Mouse (Mus musculus) urinary bladder, postnatal 14 days (tissue): Measurements from ENCODE around the gene Rfx1.

Experiments
- DNase-seq: peaks from one replicate; pipeline ENCODE4 v3.0.0; 2021; ENCODE audit warnings: low spot score

The Rfx1 gene

DNA sequence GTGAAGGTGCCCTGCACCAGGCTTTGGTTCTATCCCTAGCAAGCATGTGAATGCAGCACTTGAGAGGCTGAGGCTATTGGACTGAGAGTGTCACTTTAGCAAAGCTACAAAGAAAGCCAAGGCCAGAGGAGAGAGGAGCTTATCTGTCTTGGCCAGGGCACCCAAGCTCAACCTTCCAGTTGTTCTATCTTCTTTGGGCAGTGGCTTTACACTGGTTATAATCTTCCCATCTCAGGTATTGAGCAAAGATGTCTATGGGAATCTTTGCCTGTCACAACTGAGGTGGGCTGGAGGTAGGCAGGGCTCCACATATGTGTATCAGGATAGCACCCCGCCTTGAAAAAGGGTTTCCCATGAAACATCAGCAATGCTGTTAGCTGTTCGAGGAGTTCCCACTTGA is 6.4 kb upstream of the Rfx1 start:
- no peak for DNase-seq

DNA sequence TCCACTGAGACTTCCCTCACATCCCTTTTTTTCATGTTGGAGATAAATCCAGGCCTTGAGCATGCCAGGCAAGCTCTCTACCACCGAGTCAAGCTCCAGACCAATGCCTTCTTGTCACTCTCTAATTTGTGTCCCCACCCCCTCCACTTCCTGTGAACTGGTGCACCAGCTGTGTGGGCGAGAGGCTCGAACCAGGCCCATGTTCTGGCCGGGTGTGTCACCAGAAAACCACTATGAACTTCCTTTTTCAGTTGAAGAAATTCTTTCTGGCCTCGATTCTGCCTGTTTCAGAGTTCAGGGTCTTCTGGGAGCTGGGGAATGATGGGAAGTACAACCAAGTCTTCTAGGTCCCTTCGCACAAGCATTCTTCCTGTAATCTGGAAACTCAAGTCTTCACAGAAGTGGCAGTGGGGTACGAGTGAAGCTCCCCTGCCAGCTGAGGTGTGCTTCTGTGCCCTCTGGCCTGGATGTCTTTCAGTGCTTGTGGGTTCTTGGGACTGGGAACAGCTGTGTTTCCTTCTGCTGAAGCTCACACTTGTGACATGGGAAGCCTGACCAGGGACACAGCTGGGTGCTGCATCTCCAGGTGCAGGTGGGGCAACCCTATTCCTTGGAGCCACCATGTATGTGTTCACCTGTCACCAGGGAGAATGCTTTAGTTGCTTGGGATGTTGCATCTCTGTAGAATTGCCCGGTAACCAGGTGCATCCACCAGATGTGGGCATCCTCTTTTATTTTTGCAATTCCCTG is 2.6 kb upstream of the Rfx1 start:
- DNase-seq = no peak

DNA sequence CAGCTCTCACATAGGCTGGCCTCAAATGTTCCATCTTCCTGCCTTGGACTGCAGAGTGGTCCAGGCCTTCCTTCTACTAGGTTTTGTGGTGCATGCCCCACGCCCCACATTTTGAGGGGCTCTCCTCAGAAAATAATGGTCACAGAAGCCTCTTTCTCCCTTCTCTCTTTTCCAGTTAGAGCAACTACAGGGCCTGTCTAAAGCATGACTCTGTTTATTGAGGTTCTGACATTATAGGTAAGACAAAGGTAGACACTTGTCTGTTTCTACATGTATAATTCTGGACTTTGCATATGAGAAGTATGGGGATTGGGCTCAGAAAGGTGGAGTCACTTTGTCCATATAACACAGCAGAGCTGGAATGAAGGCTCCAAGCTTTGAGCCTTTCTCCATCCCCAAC is 1.6 kb upstream of the Rfx1 start, which contains the start of gene Gm10643:
Gene Gm10643, minus strand, starts transcription at position 101 of the 400 bp plus-strand sequence.
- DNase-seq = no peak

DNA sequence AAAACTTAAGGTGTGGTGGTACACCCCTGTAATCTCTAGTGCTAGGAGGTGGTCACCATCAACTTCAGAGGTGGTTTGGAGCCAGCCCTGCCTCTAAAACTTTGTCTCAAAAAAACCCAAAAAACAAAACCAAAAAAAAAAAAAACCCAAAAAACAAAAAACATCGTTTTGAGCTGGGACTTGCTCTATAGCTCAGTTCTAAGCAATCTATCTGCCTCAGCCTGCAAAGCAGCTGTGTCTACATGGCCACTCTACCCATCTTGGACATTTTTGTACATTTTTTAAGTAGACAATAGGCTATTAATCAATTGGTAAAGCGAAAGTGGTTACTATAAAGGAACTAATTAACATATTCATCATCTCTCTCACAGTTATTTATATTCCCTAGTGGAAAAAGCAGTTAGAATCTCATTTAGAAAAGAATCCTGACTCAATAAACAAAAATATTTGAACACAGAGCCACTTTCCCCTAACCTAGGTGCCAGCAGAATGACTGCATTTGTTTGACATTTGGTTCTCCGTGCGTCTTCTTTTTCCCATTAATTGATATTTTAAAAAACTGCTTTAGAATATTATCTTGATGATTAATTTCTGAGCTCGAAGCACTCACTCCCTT is 1.1 kb upstream of the Rfx1 start:
- DNase-seq = no peak

DNA sequence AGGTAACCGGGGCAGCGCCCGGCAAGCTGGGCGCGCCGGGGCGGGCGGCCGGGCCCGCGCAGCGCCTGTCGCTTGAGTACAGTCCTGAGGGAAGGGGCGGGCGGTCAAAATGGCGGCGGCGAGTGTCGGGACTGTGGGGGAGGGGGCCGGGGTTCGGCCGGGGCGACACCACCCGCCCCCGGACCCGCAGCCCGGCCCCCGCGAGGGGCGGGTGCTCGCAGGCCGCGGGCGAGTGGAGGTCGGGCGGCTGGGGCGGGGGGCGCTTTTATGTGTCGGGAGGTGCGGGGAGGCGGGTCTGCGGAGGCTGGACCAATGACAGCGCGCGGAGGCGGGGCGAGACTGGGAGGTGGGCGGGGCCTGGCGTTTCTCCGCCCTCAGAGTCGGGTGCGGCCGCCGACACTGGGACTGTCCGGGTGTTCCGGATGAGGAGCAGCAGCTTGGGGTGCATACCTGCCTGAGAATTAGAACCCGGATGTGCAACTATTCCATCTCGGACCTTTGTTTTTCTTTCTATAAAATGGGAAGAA is 476 bp downstream of the Rfx1 start:
- DNase-seq = peak; percentile 96

DNA sequence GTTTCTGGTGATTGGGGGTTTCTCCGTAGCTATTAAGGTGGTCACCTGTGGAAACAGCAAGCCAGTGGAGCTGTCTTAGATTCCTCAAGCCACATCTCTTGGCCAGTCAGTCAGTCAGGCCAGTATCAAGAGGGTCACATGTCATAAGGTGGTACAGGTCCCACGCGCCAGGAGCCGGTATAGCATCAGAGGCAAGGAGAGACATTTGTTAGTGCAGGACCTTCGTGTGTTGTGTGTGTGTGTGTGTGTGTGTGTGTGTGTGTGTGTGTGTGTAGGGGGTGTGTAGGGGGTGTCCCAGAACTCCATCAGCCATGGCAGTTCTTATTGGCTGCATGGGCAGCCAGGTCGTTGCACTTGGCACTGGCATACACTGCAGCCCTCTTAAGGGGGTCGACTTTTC is 1.3 kb downstream of the Rfx1 start:
- no peak for DNase-seq

DNA sequence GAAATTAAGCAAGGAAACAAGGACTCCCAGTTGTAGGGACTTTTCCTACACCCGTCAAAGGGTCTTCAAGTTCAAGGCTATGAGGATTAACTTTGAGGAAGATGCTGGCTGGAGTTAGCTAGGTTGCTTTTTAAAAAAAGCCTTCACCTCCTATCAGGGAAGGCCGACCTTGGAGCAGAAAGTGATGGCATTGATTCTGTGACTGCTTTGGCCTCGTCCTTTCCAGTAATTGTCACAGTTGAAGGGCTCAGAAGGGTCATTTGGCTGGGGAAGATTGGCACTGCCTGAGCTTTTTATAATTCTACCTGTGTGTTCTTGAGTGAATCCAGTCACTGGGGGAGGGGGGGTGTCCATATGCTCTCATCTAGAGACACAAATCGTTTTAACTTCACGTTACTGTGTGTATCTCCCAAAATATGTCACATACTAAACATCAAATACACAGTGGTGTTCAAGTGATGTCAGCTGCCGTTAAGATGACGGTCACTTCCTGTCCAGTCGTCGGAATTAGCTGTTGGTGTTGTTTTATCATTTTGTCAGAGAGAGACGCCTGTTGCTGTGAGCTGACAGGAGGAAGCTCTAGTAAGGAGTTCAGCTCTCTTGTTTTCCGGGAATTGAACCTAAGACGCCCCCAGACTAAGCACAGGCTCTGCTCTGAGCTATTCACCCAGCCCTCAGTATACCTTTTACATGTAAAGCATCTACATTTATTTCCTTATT is 1.8 kb downstream of the Rfx1 start:
- no peak for DNase-seq

DNA sequence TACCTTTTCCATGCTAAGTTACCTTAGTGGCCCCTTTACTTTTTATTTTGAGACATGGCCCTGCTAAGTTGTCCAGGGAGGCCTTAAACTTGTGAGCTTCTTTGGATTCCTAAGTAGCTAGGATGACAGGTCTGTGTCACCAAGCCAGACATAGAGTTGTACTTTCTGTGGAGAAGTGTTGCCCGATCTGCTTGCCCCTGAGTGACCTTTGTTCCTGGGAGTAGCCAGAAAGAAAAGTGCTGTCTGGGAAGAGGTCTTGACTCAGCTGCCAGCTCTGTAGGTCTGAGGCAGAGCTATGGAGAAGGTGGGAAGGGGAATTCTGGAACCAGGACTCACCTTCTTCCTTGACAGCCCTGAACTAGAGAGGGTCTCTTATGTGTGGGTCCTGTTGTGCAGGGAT is 2.5 kb downstream of the Rfx1 start:
- no peak for DNase-seq

DNA sequence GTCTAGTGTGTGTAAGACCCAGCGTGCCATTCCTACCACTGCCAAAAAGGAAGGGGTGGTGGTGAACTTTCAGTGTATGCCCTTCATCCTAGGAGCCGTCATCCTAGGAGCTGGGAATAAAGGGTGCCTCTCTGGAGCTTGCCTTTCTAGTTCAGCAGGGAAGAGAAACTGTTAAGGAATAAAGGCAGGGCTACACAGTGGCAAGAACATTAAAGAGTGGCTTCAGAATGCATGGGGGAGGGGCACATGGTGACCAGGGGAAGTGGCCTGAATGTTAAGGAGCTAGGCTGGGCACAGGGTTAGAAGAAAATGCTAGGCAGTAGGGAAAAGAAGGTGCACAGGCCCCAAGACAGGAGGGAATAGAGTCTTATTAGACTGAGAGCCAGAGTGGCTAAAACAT is 3.1 kb downstream of the Rfx1 start:
- no peak for DNase-seq

DNA sequence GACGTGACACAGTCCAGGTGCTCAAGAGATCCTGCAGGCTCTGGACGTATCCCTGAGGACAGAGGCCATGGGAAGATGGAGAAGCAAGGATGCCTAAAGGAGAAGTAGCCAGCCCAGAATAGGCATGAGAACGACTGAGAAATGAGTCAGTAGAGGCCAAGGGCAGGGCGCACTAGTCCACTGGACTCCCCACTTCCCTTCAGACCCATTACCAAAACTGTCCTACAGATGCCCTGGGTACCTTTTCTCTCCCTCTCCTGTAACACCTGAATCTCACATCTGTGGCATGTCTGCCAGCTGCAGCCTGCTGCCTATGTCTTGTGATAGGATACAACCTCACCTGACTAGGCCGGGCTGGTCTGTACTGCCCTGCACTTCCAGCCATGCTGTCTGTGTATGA is 3.6 kb downstream of the Rfx1 start:
- no peak for DNase-seq

DNA sequence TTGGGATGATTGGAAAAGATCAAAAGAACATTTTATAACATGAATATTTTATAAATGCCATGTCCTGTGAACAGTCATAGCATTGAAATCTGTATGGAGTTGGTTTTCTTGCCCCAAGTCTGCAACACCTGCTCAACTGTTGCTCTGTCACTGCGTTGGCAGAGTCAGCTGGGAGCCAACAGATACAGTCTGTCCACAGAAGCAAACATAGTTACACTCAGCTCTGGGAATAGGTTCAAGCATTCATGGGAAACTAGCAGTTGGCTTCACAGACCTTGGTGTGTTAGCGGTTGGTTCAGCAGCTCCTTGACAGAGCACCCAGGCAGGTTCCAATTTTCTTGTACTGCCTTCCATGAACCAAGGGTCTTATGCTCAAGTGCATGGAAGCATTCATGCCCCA is 4.0 kb downstream of the Rfx1 start:
- DNase-seq = no peak

GRCm38 (mm10) chr8:84071921-84072320 is 5.3 kb downstream of the Rfx1 start:
- no peak for DNase-seq

DNA sequence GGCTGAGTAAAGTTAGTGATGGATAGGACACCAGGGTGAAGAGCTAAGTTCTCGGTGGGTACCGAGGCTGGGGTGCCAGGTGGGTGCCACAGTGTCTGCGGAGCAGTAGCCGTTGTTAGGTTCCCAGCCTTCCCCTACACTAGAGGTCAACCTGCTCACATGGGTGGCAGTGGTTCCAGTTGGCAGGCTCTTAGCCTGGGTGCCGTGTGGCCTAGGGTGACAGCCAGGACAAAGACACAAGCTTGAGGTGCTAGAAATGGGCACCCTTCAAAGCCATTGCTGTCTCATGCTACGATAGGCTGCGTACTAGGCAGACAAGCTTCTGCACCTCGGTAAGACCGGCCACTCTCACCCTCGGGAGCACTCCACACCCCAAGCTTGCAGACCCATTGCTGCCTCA is 5.7 kb downstream of the Rfx1 start:
- DNase-seq = no peak

DNA sequence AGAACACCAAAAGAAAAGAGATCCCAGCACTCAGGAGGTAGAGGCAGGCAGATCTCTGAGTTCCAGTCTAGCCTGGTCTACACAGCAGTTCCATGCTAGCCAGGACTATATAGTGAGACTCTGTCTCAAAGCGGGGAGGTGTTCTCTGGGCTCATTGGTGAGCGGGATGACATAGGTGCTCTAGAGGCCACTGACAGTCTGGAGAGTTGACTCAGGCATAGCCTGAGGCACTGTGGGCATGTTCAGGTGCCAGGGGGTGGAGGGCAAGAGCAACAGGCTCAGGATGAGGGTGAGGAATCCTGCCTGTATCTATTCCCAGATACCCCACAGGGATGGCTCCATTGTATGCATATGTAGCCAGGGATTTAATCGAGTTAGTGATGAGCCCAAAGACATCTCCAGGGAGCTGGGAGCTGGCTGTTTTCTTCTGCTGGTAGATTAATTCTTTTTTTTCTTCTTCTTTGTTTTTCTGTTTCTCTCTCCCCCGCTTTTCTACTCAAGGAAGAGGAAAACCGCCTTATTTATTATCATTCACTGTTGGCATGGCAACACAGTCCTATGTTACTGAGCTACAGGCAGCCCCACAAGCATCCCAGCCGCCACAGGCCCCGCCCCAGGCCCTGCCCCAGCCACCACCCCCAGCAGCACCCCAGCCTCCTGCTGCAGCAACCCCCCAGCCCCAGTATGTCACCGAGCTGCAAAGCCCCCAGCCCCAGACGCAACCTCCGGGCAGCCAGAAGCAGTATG is 6.8 kb downstream of the Rfx1 start:
- DNase-seq = no peak

GRCm38 (mm10) chr8:84076412-84076811 is 9.8 kb downstream of the Rfx1 start:
- no peak for DNase-seq

DNA sequence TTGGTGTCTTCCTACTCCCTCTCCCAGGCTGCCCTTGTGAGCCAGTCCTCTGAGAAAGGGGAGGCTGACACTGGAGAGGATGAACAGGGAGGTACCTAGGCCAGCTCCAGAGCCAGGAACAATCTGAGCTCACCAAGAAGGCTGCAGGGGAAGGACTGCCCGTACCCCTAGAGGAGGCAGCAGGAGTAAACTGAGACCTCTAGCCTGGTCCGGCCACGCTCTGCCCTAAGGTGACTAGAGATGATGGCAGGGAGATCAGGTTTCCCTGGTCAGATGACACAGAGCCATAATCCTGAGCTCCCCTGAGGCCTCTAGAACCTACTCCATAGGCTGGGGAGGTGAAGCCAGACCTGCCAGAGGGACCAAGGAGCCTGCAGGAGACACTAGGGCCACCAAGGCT is 10.2 kb downstream of the Rfx1 start:
- DNase-seq = no peak

GRCm38 (mm10) chr8:84079206-84079605 is 12.6 kb downstream of the Rfx1 start:
- no peak for DNase-seq

GRCm38 (mm10) chr8:84083829-84084241 is 17.2 kb downstream of the Rfx1 start:
- DNase-seq = no peak

DNA sequence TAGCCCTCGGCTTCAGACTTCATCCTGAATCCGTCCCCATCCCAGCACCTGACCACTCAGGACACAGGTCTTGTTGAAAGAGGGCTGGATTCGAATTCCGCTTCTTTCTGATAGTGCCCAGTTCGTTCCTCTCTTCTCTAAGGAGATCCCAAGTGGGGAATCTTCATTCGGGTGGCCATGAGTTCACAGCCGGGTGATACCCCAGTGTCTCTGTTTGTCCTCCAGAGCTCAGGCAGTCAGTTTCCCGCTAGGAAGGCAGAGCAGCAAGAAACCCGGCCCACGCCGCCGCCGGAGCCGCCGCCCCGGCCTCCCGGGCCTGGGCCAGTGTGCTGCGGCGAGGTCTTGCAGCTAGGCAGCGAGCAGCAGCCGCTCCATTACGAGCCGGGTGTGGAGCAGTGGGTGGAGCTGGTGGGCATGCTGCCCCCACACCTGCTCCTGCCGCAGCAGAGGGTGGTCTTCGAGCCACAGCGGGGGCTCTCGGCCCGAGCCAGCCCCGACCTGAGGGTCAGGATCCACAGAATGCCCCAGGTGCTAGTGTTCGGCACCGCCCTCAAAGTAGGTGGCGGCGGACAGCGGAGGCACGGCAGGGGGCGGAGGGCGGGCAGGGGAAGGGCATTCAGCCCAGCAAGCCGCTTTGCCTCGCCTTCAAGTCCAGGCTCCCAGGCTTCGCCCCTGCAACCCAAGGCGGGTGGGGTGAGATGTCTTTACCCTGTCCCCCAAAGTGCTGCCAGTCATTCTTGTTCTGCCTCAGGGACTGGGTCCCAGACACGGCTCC is 17.9 kb downstream of the Rfx1 start:
- DNase-seq = no peak

DNA sequence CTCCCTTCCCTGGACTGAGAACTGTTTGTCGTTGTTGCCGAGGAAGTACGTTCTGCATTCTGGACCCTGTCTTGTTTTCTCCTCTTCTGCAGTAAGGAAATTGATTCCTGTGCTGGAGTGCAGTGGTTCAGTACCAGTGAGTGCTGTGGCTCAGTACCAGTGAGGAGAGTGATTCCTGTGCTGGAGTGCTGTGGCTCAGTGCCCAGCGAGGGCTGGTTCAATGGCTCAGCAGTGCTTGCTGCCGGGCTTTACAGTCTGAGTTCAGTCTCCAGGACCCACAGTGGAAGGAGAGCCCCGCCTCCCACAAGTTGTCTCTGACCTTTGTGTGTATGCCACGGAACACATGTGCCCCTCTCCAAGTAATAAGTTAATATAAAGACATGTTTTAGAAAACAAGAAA is 20.5 kb downstream of the Rfx1 start:
- no peak for DNase-seq

DNA sequence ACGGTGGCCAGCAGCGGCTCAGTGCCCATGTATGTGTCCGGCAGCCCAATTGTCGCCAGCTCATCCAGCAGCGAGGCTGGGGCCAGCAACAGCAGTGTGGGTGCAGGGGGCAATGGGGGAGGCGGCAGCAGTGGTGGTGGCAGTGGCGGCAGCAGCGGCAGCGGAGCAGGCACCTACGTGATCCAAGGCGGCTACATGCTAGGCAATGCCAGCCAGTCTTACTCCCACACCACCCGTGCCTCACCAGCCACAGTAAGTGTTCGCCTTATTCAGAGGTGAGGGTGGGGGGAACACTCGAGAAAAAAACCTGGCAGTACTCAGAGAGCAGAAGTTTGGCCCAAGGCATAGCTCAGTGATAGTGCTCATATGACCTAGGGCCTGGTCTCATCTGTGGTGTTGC is 21.2 kb downstream of the Rfx1 start:
- DNase-seq = no peak

- no peak for DNase-seq
Measured at GRCm38 (mm10) chr8:84089277-84089676, 22.6 kb downstream of the Rfx1 start.
